Mouse (Mus musculus) thymus, postnatal 14 days (tissue): Measurements from ENCODE around the gene Notum.
"Not testable (repeated sequence)": the region's sequence is repeated elsewhere in the genome, so short reads cannot be mapped to it uniquely, and the experiment has no call there.

ENCODE experiments used
- DNase-seq: peaks from one replicate; pipeline ENCODE4 v3.0.0; 2021

Gene Notum

GRCm38 (mm10) chr11:120661076-120661460 lies at the start of gene Notum:
Gene Notum, minus strand, starts transcription at chr11:120661175.
- no peak for DNase-seq

- no peak for DNase-seq
Measured at GRCm38 (mm10) chr11:120710672-120711071, 49.7 kb upstream of the Notum start.

- DNase-seq = no peak
Measured at GRCm38 (mm10) chr11:120709551-120709950, 48.6 kb upstream of the Notum start.

- no peak for DNase-seq
Measured at GRCm38 (mm10) chr11:120707969-120708368, 47.0 kb upstream of the Notum start.

- no peak for DNase-seq
Measured at GRCm38 (mm10) chr11:120707225-120707624, 46.2 kb upstream of the Notum start.

GRCm38 (mm10) chr11:120706120-120706519 lies 45.1 kb upstream of the Notum start:
- no peak for DNase-seq

GRCm38 (mm10) chr11:120704486-120705325 lies 43.7 kb upstream of the Notum start:
- DNase-seq = no peak

GRCm38 (mm10) chr11:120703696-120704454 lies 42.9 kb upstream of the Notum start:
- DNase-seq = no peak

GRCm38 (mm10) chr11:120697741-120698140 lies 36.8 kb upstream of the Notum start:
- no peak for DNase-seq

- DNase-seq = no peak
Measured at GRCm38 (mm10) chr11:120696568-120696967, 35.6 kb upstream of the Notum start.

- DNase-seq = no peak
Measured at GRCm38 (mm10) chr11:120695641-120696040, 34.7 kb upstream of the Notum start.

- no peak for DNase-seq
Measured at GRCm38 (mm10) chr11:120695184-120695583, 34.2 kb upstream of the Notum start.

- DNase-seq = no peak
Measured at GRCm38 (mm10) chr11:120693461-120693860, 32.5 kb upstream of the Notum start.

- DNase-seq = no peak
Measured at GRCm38 (mm10) chr11:120692471-120693011, 31.6 kb upstream of the Notum start.

- DNase-seq = no peak
Measured at GRCm38 (mm10) chr11:120689365-120689764, 28.4 kb upstream of the Notum start.

GRCm38 (mm10) chr11:120686650-120687272 lies 25.8 kb upstream of the Notum start:
- DNase-seq = no peak

GRCm38 (mm10) chr11:120684660-120685059 lies 23.7 kb upstream of the Notum start:
- no peak for DNase-seq

GRCm38 (mm10) chr11:120684086-120684485 lies 23.1 kb upstream of the Notum start:
- no peak for DNase-seq

GRCm38 (mm10) chr11:120683536-120683935 lies 22.6 kb upstream of the Notum start:
- no peak for DNase-seq

- no peak for DNase-seq
Measured at GRCm38 (mm10) chr11:120682683-120683082, 21.7 kb upstream of the Notum start.

- DNase-seq = peak; percentile 21
Measured at GRCm38 (mm10) chr11:120679909-120680308, 18.9 kb upstream of the Notum start.

- no peak for DNase-seq
Measured at GRCm38 (mm10) chr11:120676951-120677350, 16.0 kb upstream of the Notum start.

GRCm38 (mm10) chr11:120675875-120676274 lies 14.9 kb upstream of the Notum start:
- DNase-seq = not testable (repeated sequence)
